Mouse (Mus musculus): ENCODE results near the gene Itprip. TPM values are rescaled to one million over a fixed set of nuclear protein-coding genes. Genes with fewer than 3 reads are reported as not detected.

Itprip gene
- total and polyA plus RNA-seq, 2 experiments from 2014 or later: 3.1 to 6.6 TPM

- 29% methylated on average over 11 of the region's 11 CpGs for WGBS
- Histone ChIP-seq H3K27ac (no peak overlapping the region), H3K4me3 (ENCODE audit: low read length) (no peak overlapping the region), H3K4me2 (ENCODE audit: low read depth, low read length) (no peak overlapping the region), H3K36me3 (ENCODE audit: insufficient read depth, low read length) (no peaks in the 10 kb centered on the region), H3K27me3 (ENCODE audit: insufficient read depth, low read length) (no peaks in the 10 kb centered on the region), H3K4me1 (ENCODE audit: insufficient read depth, low read length) (no peaks in the 10 kb centered on the region), H3K9ac (replicated peaks; ENCODE audit: low read length) (no peak overlapping the region), H3K9me3 (ENCODE audit: low read length) (no peaks in the 10 kb centered on the region)
- ATAC-seq (peak; percentile 84), DNase-seq (ENCODE audit: low spot score) (peak; percentile 89)
- TF ChIP-seq CTCF (IDR thresholded peaks at IDR 0.05; ENCODE audit: low read depth): peak; percentile 100
Measured at GRCm38 (mm10) chr19:47882151-47882881, 36.8 kb downstream of the Itprip start.

GRCm38 (mm10) chr19:47881538-47881937 is 37.6 kb downstream of the Itprip start:
- Histone ChIP-seq H3K27me3 (ENCODE audit: insufficient read depth, low read length) (no peaks in the 10 kb centered on the region), H3K4me3 (ENCODE audit: low read length) (no peak overlapping the region), H3K4me2 (ENCODE audit: low read depth, low read length) (no peak overlapping the region), H3K36me3 (ENCODE audit: insufficient read depth, low read length) (no peaks in the 10 kb centered on the region), H3K4me1 (ENCODE audit: insufficient read depth, low read length) (no peaks in the 10 kb centered on the region), H3K9ac (replicated peaks; ENCODE audit: low read length) (no peak overlapping the region), H3K27ac (no peak overlapping the region), H3K9me3 (ENCODE audit: low read length) (no peaks in the 10 kb centered on the region)
- no peak for DNase-seq (ENCODE audit: low spot score)
- TF ChIP-seq CTCF (IDR thresholded peaks at IDR 0.05; ENCODE audit: low read depth): no peak
- no peak for ATAC-seq
- 79% methylated on average over 7 of the region's 7 CpGs for WGBS

GRCm38 (mm10) chr19:47876252-47876651 is 42.8 kb downstream of the Itprip start:
- H3K27ac ChIP-seq: no peak overlapping the region
- no peak for DNase-seq (ENCODE audit: low spot score)
- no peaks in the 10 kb centered on the region for H3K4me1 ChIP-seq (ENCODE audit: insufficient read depth, low read length)
- no peak for ATAC-seq
- no peaks in the 10 kb centered on the region for H3K9me3 ChIP-seq (ENCODE audit: low read length)
- H3K9ac ChIP-seq (replicated peaks; ENCODE audit: low read length): no peak overlapping the region
- WGBS: 80% methylated on average over 15 of the region's 15 CpGs
- no peaks in the 10 kb centered on the region for H3K27me3 ChIP-seq (ENCODE audit: insufficient read depth, low read length)
- no peaks in the 10 kb centered on the region for H3K36me3 ChIP-seq (ENCODE audit: insufficient read depth, low read length)
- H3K4me3 ChIP-seq (ENCODE audit: low read length): no peak overlapping the region
- no peak for TF ChIP-seq CTCF (IDR thresholded peaks at IDR 0.05; ENCODE audit: low read depth)
- no peak overlapping the region for H3K4me2 ChIP-seq (ENCODE audit: low read depth, low read length)

GRCm38 (mm10) chr19:47871515-47871914 is 47.6 kb downstream of the Itprip start:
- Histone ChIP-seq H3K36me3 (ENCODE audit: insufficient read depth, low read length) (no peaks in the 10 kb centered on the region), H3K9ac (replicated peaks; ENCODE audit: low read length) (no peak overlapping the region), H3K4me2 (ENCODE audit: low read depth, low read length) (no peak overlapping the region), H3K27me3 (ENCODE audit: insufficient read depth, low read length) (no peaks in the 10 kb centered on the region), H3K4me1 (ENCODE audit: insufficient read depth, low read length) (no peaks in the 10 kb centered on the region), H3K4me3 (ENCODE audit: low read length) (no peak overlapping the region), H3K9me3 (ENCODE audit: low read length) (no peaks in the 10 kb centered on the region), H3K27ac (no peak overlapping the region)
- WGBS: 23% methylated on average over 10 of the region's 10 CpGs
- ATAC-seq (no peak), DNase-seq (ENCODE audit: low spot score) (peak; percentile 54)
- TF ChIP-seq CTCF (IDR thresholded peaks at IDR 0.05; ENCODE audit: low read depth): peak; percentile 62

GRCm38 (mm10) chr19:47870102-47870666 is 48.9 kb downstream of the Itprip start:
- no peak for TF ChIP-seq CTCF (IDR thresholded peaks at IDR 0.05; ENCODE audit: low read depth)
- Histone ChIP-seq H3K27me3 (ENCODE audit: insufficient read depth, low read length) (no peaks in the 10 kb centered on the region), H3K9me3 (ENCODE audit: low read length) (no peaks in the 10 kb centered on the region), H3K4me1 (ENCODE audit: insufficient read depth, low read length) (no peaks in the 10 kb centered on the region), H3K36me3 (ENCODE audit: insufficient read depth, low read length) (no peaks in the 10 kb centered on the region), H3K4me3 (ENCODE audit: low read length) (no peak overlapping the region), H3K27ac (no peak overlapping the region), H3K4me2 (ENCODE audit: low read depth, low read length) (no peak overlapping the region), H3K9ac (replicated peaks; ENCODE audit: low read length) (no peak overlapping the region)
- 76% methylated on average over 7 of the region's 7 CpGs for WGBS
- DNase-seq (ENCODE audit: low spot score) (no peak), ATAC-seq (no peak)

GRCm38 (mm10) chr19:47869516-47869915 is 49.6 kb downstream of the Itprip start:
- 77% methylated on average over 3 of the region's 3 CpGs for WGBS

GRCm38 (mm10) chr19:47868951-47869350 is 50.1 kb downstream of the Itprip start:
- no peak overlapping the region for H3K4me3 ChIP-seq (ENCODE audit: low read length)
- WGBS: 74% methylated on average over 4 of the region's 4 CpGs
- H3K4me1 ChIP-seq (ENCODE audit: insufficient read depth, low read length): no peaks in the 10 kb centered on the region
- no peak overlapping the region for H3K9ac ChIP-seq (replicated peaks; ENCODE audit: low read length)
- no peaks in the 10 kb centered on the region for H3K36me3 ChIP-seq (ENCODE audit: insufficient read depth, low read length)
- DNase-seq (ENCODE audit: low spot score) (no peak), ATAC-seq (no peak)
- H3K27me3 ChIP-seq (ENCODE audit: insufficient read depth, low read length): no peaks in the 10 kb centered on the region
- H3K27ac ChIP-seq: no peak overlapping the region
- no peaks in the 10 kb centered on the region for H3K9me3 ChIP-seq (ENCODE audit: low read length)
- no peak for TF ChIP-seq CTCF (IDR thresholded peaks at IDR 0.05; ENCODE audit: low read depth)
- no peak overlapping the region for H3K4me2 ChIP-seq (ENCODE audit: low read depth, low read length)

More at GRCm38 (mm10) chr19:47869516-47869915, 49.6 kb downstream of the Itprip start:
- Histone ChIP-seq H3K27me3 (ENCODE audit: insufficient read depth, low read length) (no peaks in the 10 kb centered on the region), H3K9ac (replicated peaks; ENCODE audit: low read length) (no peak overlapping the region), H3K4me3 (ENCODE audit: low read length) (no peak overlapping the region), H3K9me3 (ENCODE audit: low read length) (no peaks in the 10 kb centered on the region), H3K36me3 (ENCODE audit: insufficient read depth, low read length) (no peaks in the 10 kb centered on the region), H3K4me1 (ENCODE audit: insufficient read depth, low read length) (no peaks in the 10 kb centered on the region), H3K4me2 (ENCODE audit: low read depth, low read length) (no peak overlapping the region), H3K27ac (no peak overlapping the region)
- TF ChIP-seq CTCF (IDR thresholded peaks at IDR 0.05; ENCODE audit: low read depth): no peak
- ATAC-seq (no peak), DNase-seq (ENCODE audit: low spot score) (no peak)

Data from hindbrain, postnatal 0 days (tissue).